Mouse (Mus musculus): ENCODE data around the gene Nans. TPM values are rescaled to one million over a fixed set of nuclear protein-coding genes. Genes with fewer than 3 reads are reported as not detected.

Nans gene
- polyA plus RNA-seq, 1 experiment from 2014 or later = 88.4 TPM

DNA sequence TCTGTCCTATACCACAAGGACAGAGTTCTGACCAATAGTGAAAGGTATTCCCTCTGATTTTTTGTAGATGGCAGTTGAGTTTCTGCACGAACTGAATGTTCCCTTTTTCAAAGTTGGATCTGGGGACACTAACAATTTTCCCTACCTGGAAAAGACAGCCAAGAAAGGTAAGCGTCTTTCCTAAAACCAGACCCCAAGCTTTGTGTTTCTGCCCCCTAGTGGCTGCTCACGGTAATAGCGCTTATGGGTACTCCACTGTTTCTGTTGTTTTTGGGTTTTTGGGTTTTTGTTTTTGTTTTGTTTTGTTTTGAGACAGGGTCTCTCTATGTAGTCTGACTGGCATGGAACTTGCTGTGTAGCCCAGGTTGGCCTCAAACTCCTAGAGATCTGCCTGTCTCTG is 9.9 kb downstream of the Nans start:
- Histone ChIP-seq H3K4me2 (replicated peaks; ENCODE audit: low read depth, low read length) (no peak overlapping the region), H3K9me3 (ENCODE audit: control insufficient read depth, low read length) (no peaks in the 10 kb centered on the region), H3K36me3 (ENCODE audit: control insufficient read depth, insufficient read depth, low read length) (no peaks in the 10 kb centered on the region), H3K27ac (ENCODE audit: low read depth, low read length) (no peak overlapping the region), H3K9ac (ENCODE audit: low read depth, low read length) (no peak overlapping the region), H3K4me1 (replicated peaks; ENCODE audit: control insufficient read depth, insufficient read depth, low read length) (no peaks in the 10 kb centered on the region), H3K27me3 (ENCODE audit: control insufficient read depth, insufficient read depth, low read length) (0 out of 2 replicates have a peak, but pooled peaks cover 4% of the 10 kb centered on the region), H3K4me3 (ENCODE audit: low read depth, low read length) (no peak overlapping the region)
- DNase-seq (ENCODE audit: low spot score) (peak; percentile 71), ATAC-seq (ENCODE audit: low FRiP score) (no peak)
- WGBS = 12% methylated on average over 4 of the region's 4 CpGs

DNA sequence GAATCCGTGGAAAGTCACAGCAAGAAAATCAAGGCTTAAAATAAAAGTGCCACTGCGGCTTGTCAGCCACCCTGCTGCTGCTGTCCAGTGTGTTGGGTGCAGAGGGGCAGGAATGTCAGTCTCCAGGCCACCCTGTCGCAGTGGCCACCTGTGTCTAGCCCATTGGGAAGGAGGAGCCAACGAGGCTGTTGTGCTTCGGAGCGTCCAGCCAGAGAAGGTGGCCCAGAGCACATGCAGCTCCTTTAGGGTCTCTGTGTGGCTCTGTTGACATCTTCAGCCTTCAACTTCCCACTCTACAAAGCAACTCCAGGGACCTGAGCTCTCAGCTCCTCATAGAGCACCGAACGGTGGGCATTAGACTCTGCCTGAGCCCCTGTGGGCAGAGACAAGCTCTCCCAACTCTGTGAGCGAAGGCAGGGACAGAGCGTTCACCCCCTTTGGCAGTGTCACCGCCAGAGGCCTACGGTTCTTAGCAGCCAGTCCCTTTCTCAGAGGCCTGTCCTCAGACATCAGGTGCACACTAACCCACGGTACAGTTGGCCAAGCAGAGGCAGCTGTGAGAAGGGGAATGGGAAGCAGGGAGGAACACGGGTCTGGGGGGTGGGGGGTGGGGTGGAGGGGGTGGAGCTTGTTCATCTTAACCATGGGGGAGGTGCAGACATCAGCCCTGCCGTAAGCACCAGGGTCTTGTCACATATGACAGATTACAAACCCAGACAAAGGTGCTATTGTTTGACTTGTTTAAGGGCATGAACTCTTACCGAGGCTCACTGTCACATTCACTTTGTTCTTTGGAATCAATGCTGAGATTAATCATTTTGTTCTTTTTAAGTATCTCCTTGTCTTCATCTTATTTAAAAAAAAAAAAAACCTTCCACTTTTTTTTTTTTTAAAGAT is 13.8 kb downstream of the Nans start:
- Histone ChIP-seq H3K27ac (ENCODE audit: low read depth, low read length) (no peak overlapping the region), H3K36me3 (ENCODE audit: control insufficient read depth, insufficient read depth, low read length) (no peaks in the 10 kb centered on the region), H3K4me3 (ENCODE audit: low read depth, low read length) (no peak overlapping the region), H3K27me3 (ENCODE audit: control insufficient read depth, insufficient read depth, low read length) (peaks cover 18% of the 10 kb centered on the region), H3K4me1 (replicated peaks; ENCODE audit: control insufficient read depth, insufficient read depth, low read length) (no peaks in the 10 kb centered on the region), H3K4me2 (replicated peaks; ENCODE audit: low read depth, low read length) (no peak overlapping the region), H3K9me3 (ENCODE audit: control insufficient read depth, low read length) (no peaks in the 10 kb centered on the region), H3K9ac (ENCODE audit: low read depth, low read length) (no peak overlapping the region)
- ATAC-seq (ENCODE audit: low FRiP score) (no peak), DNase-seq (ENCODE audit: low spot score) (no peak)
- 57% methylated on average over 16 of the region's 16 CpGs for WGBS

DNA sequence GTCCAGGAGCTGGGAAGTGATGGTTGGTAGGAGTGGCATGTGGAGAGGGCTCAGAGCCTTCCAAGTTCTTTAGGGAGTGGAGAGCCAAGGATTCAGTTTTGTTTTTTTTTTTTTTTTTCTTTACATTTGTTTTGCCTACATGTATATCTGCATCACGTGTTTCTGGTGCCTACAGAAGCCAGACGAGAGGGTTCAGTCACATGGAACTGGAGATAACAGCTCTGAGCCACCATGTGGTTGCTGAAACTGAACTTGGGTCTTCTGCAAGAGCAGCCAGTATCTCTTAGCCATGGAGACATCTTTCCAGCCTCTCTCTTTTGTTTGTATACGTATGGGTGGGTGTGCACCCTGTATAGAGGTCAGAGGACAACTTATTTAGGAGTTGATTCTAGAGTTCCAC is 14.8 kb downstream of the Nans start:
- Histone ChIP-seq H3K4me1 (replicated peaks; ENCODE audit: control insufficient read depth, insufficient read depth, low read length) (no peaks in the 10 kb centered on the region), H3K4me3 (ENCODE audit: low read depth, low read length) (no peak overlapping the region), H3K9ac (ENCODE audit: low read depth, low read length) (no peak overlapping the region), H3K27ac (ENCODE audit: low read depth, low read length) (no peak overlapping the region), H3K4me2 (replicated peaks; ENCODE audit: low read depth, low read length) (no peak overlapping the region), H3K9me3 (ENCODE audit: control insufficient read depth, low read length) (no peaks in the 10 kb centered on the region), H3K27me3 (ENCODE audit: control insufficient read depth, insufficient read depth, low read length) (peaks cover 18% of the 10 kb centered on the region), H3K36me3 (ENCODE audit: control insufficient read depth, insufficient read depth, low read length) (no peaks in the 10 kb centered on the region)
- DNase-seq (ENCODE audit: low spot score) = no peak
- no peak for ATAC-seq (ENCODE audit: low FRiP score)
- 86% methylated on average over 3 of the region's 3 CpGs for WGBS

DNA sequence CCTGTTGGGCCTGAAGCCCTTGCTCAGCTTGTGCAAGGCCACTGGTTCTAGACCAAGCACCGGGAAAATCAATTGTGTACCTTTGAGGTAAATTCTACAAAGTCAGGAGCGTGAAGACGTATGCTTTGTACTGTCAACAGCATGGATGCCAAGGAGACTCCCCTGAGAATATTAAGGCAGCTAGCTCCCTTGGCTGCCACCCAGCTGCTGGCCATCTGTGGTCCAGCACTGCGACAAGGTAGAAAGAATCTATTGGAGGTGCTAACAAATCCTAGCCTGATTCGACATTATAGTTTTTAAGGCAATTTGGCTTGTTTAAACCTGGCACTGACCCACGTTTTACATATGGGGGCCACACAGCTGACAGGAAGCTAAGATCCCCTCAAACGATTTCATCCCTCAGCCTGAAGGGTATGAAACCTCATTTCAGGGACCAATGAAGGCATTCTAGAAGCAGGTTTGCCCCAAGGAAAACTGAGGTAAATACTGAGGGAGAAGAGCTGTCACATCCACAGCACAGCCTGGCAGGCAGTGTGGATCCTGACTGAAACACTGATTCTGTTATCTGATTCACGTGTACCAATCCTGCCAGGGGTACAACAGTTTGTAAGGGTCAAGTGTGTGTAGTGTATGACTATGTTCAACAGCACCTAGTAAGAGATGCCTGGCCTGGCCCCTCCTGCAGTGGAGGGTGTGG is 16.5 kb downstream of the Nans start:
- no peaks in the 10 kb centered on the region for H3K36me3 ChIP-seq (ENCODE audit: control insufficient read depth, insufficient read depth, low read length)
- no peak overlapping the region for H3K9ac ChIP-seq (ENCODE audit: low read depth, low read length)
- no peak overlapping the region for H3K27ac ChIP-seq (ENCODE audit: low read depth, low read length)
- 68% methylated on average over 8 of the region's 8 CpGs for WGBS
- DNase-seq (ENCODE audit: low spot score) (no peak), ATAC-seq (ENCODE audit: low FRiP score) (no peak)
- peaks cover 14% of the 10 kb centered on the region for H3K27me3 ChIP-seq (ENCODE audit: control insufficient read depth, insufficient read depth, low read length)
- H3K4me3 ChIP-seq (ENCODE audit: low read depth, low read length) = no peak overlapping the region
- H3K9me3 ChIP-seq (ENCODE audit: control insufficient read depth, low read length) = no peaks in the 10 kb centered on the region
- H3K4me2 ChIP-seq (replicated peaks; ENCODE audit: low read depth, low read length) = no peak overlapping the region
- H3K4me1 ChIP-seq (replicated peaks; ENCODE audit: control insufficient read depth, insufficient read depth, low read length) = no peaks in the 10 kb centered on the region

DNA sequence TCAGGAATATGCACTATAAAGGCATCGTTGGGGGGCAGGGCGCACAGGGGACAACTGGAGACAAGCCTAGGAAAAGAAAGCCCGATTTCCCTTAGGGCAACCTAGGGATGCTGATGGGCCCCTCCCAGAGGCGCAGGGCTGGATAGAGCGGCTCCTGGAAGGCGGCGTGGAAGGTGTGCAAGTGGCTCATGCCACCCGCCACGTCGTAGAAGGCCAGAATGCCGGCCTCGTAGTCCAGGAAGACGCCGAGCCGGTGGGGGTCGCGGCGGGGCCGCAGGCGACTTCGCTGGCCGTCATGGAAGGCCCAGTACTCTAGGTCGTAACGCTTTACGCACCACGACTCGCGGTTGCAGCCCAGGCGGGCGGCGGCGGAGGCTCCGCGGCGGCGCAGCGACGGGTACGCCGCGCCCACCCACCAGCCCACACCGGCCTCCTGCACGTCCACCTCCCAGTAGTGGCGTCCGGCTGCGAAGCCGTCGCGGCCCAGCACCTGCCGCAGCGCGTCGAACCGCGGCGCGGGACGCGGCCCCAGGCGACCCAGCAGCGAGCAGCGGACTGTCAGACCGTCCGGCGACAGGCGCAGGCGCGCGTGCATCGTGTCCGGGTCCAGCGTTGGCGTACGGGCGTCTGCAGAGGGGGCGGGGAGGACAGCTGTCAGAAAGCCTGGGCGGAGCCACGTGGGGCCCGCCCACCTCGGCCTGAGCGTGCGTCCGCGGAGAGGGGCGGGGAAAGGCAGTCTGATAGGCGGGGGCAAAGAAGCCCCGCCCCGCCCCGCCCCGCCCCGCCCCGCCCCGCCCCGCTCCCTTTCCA is 18.0 kb downstream of the Nans start:
- Histone ChIP-seq H3K27ac (ENCODE audit: low read depth, low read length) (peak overlapping the region; percentile 62), H3K36me3 (ENCODE audit: control insufficient read depth, insufficient read depth, low read length) (no peaks in the 10 kb centered on the region), H3K4me2 (replicated peaks; ENCODE audit: low read depth, low read length) (peak overlapping the region; percentile 93), H3K9me3 (ENCODE audit: control insufficient read depth, low read length) (no peaks in the 10 kb centered on the region), H3K27me3 (ENCODE audit: control insufficient read depth, insufficient read depth, low read length) (peaks cover 14% of the 10 kb centered on the region), H3K4me3 (ENCODE audit: low read depth, low read length) (peak overlapping the region; percentile 54), H3K9ac (ENCODE audit: low read depth, low read length) (peak overlapping the region; percentile 2; the same call in 1 of the 2 replicates), H3K4me1 (replicated peaks; ENCODE audit: control insufficient read depth, insufficient read depth, low read length) (no peaks in the 10 kb centered on the region)
- DNase-seq (ENCODE audit: low spot score) = peak; percentile 96
- WGBS = under 1% methylated on average over 87 of the region's 94 CpGs
- peak; percentile 96 for ATAC-seq (ENCODE audit: low FRiP score)

DNA sequence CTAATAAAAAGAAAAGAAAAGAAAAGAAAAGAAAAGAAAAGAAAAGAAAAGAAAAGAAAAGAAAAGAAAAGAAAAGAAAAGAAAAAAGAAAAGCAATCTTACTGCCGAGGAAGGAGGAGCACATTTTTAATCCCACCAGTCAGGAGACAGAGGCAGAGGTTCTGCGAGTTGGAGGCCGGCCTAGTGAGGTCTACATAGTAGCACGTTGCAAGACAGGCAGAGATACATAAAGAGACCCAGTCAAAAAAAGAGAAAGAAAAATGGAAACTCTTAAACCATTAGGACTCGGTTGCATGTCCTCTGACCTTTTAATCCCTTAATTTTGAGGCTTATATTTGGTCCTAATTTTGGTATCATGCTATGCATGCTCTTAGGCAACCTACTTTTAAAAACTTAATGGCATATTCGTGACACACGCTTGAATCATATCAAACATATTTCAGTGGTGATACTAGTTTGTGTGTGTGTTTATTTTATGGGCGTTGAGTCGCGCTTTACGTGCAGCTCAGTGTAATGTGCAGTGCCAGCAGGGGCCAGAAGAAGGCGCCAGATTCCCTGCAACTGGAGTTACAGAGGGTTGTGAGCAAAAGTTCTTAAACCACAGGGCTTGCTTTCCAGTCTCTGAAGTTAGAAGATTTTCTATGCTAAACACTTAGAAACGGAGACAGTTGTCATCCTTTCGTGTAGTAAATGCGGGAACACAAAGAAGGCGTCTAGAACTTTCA is 18.9 kb downstream of the Nans start:
- Histone ChIP-seq H3K9ac (ENCODE audit: low read depth, low read length) (no peak overlapping the region), H3K27me3 (ENCODE audit: control insufficient read depth, insufficient read depth, low read length) (peaks cover 14% of the 10 kb centered on the region), H3K27ac (ENCODE audit: low read depth, low read length) (no peak overlapping the region), H3K36me3 (ENCODE audit: control insufficient read depth, insufficient read depth, low read length) (no peaks in the 10 kb centered on the region), H3K4me2 (replicated peaks; ENCODE audit: low read depth, low read length) (peak overlapping the region; percentile 93), H3K9me3 (ENCODE audit: control insufficient read depth, low read length) (no peaks in the 10 kb centered on the region), H3K4me1 (replicated peaks; ENCODE audit: control insufficient read depth, insufficient read depth, low read length) (no peaks in the 10 kb centered on the region), H3K4me3 (ENCODE audit: low read depth, low read length) (no peak overlapping the region)
- peak; percentile 80 for DNase-seq (ENCODE audit: low spot score)
- 10% methylated on average over 16 of the region's 16 CpGs for WGBS
- ATAC-seq (ENCODE audit: low FRiP score) = 0 out of 2 replicates have a peak, but pooled peaks have one; percentile 45

DNA sequence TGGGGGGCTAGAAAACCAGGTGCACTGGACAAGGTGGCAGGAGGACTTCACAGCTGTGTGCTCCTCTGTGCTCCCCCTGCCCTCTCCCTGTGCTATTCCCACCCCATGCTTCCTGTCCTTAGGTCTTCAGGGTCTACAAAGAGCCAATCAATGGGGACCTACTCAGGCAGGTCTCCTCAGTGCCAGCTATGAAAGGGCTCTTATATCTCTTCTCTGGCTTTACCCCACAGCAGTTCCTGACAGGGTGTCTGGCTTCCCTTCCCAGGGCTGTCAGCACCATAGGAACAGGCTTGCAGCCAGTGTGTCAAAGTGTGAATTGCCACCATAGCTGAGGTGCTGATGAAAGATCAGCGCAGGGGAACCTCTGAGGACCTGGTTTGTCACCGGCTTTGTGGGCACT is 31.4 kb downstream of the Nans start:
- Histone ChIP-seq H3K4me1 (replicated peaks; ENCODE audit: control insufficient read depth, insufficient read depth, low read length) (no peaks in the 10 kb centered on the region), H3K27ac (ENCODE audit: low read depth, low read length) (no peak overlapping the region), H3K4me2 (replicated peaks; ENCODE audit: low read depth, low read length) (no peak overlapping the region), H3K4me3 (ENCODE audit: low read depth, low read length) (no peak overlapping the region), H3K27me3 (ENCODE audit: control insufficient read depth, insufficient read depth, low read length) (no peaks in the 10 kb centered on the region), H3K36me3 (ENCODE audit: control insufficient read depth, insufficient read depth, low read length) (no peaks in the 10 kb centered on the region), H3K9me3 (ENCODE audit: control insufficient read depth, low read length) (no peaks in the 10 kb centered on the region), H3K9ac (ENCODE audit: low read depth, low read length) (no peak overlapping the region)
- ATAC-seq (ENCODE audit: low FRiP score) = no peak
- WGBS = 83% methylated on average over 2 of the region's 2 CpGs
- DNase-seq (ENCODE audit: low spot score) = no peak

DNA sequence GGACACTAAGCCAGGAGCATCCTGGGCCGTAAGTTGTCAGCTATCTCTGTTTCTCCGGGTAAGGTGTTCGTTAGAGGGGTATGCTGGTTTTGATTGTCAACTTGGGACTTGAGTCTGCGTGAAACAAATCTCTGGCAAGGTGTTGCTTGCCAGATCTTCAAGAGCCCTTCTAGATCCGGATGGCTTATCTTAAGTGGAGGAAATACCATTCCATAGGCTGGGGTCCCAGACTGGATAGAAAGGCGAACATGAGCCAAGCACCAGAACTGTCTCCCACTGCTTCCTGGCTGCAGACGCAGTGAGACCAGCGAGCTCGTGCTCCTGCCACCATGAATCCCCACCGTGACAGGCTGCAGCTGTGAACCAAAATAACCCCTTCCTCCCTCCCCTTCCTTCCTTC is 32.4 kb downstream of the Nans start:
- Histone ChIP-seq H3K4me1 (replicated peaks; ENCODE audit: control insufficient read depth, insufficient read depth, low read length) (no peaks in the 10 kb centered on the region), H3K27ac (ENCODE audit: low read depth, low read length) (no peak overlapping the region), H3K27me3 (ENCODE audit: control insufficient read depth, insufficient read depth, low read length) (no peaks in the 10 kb centered on the region), H3K9me3 (ENCODE audit: control insufficient read depth, low read length) (no peaks in the 10 kb centered on the region), H3K4me2 (replicated peaks; ENCODE audit: low read depth, low read length) (no peak overlapping the region), H3K9ac (ENCODE audit: low read depth, low read length) (no peak overlapping the region), H3K4me3 (ENCODE audit: low read depth, low read length) (no peak overlapping the region), H3K36me3 (ENCODE audit: control insufficient read depth, insufficient read depth, low read length) (no peaks in the 10 kb centered on the region)
- DNase-seq (ENCODE audit: low spot score) (no peak), ATAC-seq (ENCODE audit: low FRiP score) (no peak)
- WGBS = 85% methylated on average over 10 of the region's 10 CpGs
